In the genomic region with DNA sequence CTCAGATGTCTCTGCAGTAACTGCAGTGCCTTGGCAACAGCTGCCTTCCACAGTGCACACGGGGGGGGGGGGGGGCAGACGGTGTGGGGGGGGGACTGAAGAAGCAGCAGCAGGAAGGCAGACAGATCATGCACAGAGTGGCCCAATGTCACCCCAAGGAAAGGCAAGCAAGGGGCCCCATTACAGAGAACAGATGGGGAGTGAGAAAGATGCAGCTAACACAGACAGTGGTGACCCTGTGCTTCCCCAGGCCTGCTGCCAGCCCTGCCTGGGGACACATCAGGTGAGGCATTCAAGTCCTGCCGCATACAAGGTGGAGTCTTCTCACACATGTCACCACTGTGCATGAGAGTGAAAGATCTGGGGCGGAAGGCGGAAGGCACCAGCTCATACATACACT, we compare ENCODE assay signal across 18 mouse cellular contexts.
DNase-seq lines count a peak whose midpoint lies in the region; ATAC-seq and TF ChIP-seq lines count a peak whose summit lies in the region.
"Had no signal": no experiment of that assay in that cellular context is flagged by ENCODE, and none has a peak within 500 bp of the region (broad histone marks: within the 10 kb centered on the region; RNA-seq: fewer than 3 reads in every experiment).

No protein-coding gene starts in this region.

- WGBS in heart, embryonic 12.5 days = 51% methylated on average over 5 of the region's 5 CpGs
- 50% methylated on average over 5 of the region's 5 CpGs for WGBS in midbrain, embryonic 13.5 days
- 65% methylated on average over 5 of the region's 5 CpGs for WGBS in midbrain, embryonic 15.5 days
- 51% methylated on average over 5 of the region's 5 CpGs for WGBS in hindbrain, postnatal 0 days
- 91% methylated on average over 3 of the region's 5 CpGs for WGBS in forebrain, embryonic 11.5 days

- H3K9ac ChIP-seq in heart, embryonic 12.5 days = no peak overlapping the region
- H3K9ac ChIP-seq in midbrain, embryonic 13.5 days (replicated peaks) = no peak overlapping the region
- no peak overlapping the region for H3K9ac ChIP-seq in midbrain, embryonic 15.5 days
- no peak overlapping the region for H3K9ac ChIP-seq in hindbrain, postnatal 0 days (replicated peaks; ENCODE audit: low read length)
- no peak overlapping the region for H3K9ac ChIP-seq in forebrain, embryonic 11.5 days (ENCODE audit: low read length)
- H3K9ac ChIP-seq: hindbrain, embryonic 15.5 days; lung, embryonic 14.5 days had no signal

- no peak for ATAC-seq in heart, embryonic 12.5 days (ENCODE audit: insufficient number of reproducible peaks, low FRiP score)
- 0 out of 2 replicates have a peak, but pooled peaks have one; percentile 5 for ATAC-seq in midbrain, embryonic 13.5 days
- no peak for ATAC-seq in midbrain, embryonic 15.5 days (replicated peaks)
- peak; percentile 11; the same call in 1 of the 2 replicates for ATAC-seq in hindbrain, postnatal 0 days
- no peak for ATAC-seq in forebrain, embryonic 11.5 days (replicated peaks; ENCODE audit: low FRiP score)
- ATAC-seq: midbrain, embryonic 16.5 days had no signal

- no peak overlapping the region for H3K4me3 ChIP-seq in heart, embryonic 12.5 days
- H3K4me3 ChIP-seq in midbrain, embryonic 13.5 days (replicated peaks) = no peak overlapping the region
- no peak overlapping the region for H3K4me3 ChIP-seq in midbrain, embryonic 15.5 days
- no peak overlapping the region for H3K4me3 ChIP-seq in hindbrain, postnatal 0 days (ENCODE audit: low read length)
- no peak overlapping the region for H3K4me3 ChIP-seq in forebrain, embryonic 11.5 days (ENCODE audit: low read depth, low read length)
- H3K4me3 ChIP-seq: hindbrain, embryonic 15.5 days had no signal

- peak overlapping the region; percentile 31 for H3K27ac ChIP-seq in heart, embryonic 12.5 days (ENCODE audit: poor library complexity, severe bottlenecking)
- H3K27ac ChIP-seq in midbrain, embryonic 13.5 days = no peak overlapping the region
- H3K27ac ChIP-seq in midbrain, embryonic 15.5 days = no peak overlapping the region
- 0 out of 2 replicates have a peak overlapping the region, but pooled peaks have one; percentile 17 for H3K27ac ChIP-seq in hindbrain, postnatal 0 days
- H3K27ac ChIP-seq in forebrain, embryonic 11.5 days (ENCODE audit: low read depth, low read length) = no peak overlapping the region
- H3K27ac ChIP-seq: hindbrain, embryonic 15.5 days had no signal

- DNase-seq in heart, adult 9 months (ENCODE audit: low spot score in 2 of 2) = no peak
- no peak for DNase-seq in hindbrain, postnatal 0 days (ENCODE audit: low spot score)
- no peak for DNase-seq in spleen, adult 12 weeks (ENCODE audit: low spot score)
- DNase-seq in forebrain, embryonic 11.5 days (ENCODE audit: low spot score) = no peak
- DNase-seq: adrenal gland, postnatal 25 days; cerebellum, adult 8-10 months; kidney, adult 11 months; kidney, postnatal 10 days; left cerebral cortex, postnatal 4 days; lung, embryonic 14.5 days; lung, postnatal 4 days; right cerebral cortex, postnatal 4 days had no signal

- H3K4me2 ChIP-seq in heart, embryonic 12.5 days = no peak overlapping the region
- H3K4me2 ChIP-seq in midbrain, embryonic 13.5 days (replicated peaks) = no peak overlapping the region
- H3K4me2 ChIP-seq in midbrain, embryonic 15.5 days = no peak overlapping the region
- no peak overlapping the region for H3K4me2 ChIP-seq in hindbrain, postnatal 0 days (ENCODE audit: low read depth, low read length)
- H3K4me2 ChIP-seq in forebrain, embryonic 11.5 days (ENCODE audit: low read depth, low read length, severe bottlenecking) = no peak overlapping the region
- H3K4me2 ChIP-seq: hindbrain, embryonic 15.5 days; liver, embryonic 11.5 days; lung, embryonic 14.5 days had no signal

- no peaks in the 10 kb centered on the region for H3K27me3 ChIP-seq in heart, embryonic 12.5 days (replicated peaks)
- no peaks in the 10 kb centered on the region for H3K27me3 ChIP-seq in midbrain, embryonic 13.5 days
- no peaks in the 10 kb centered on the region for H3K27me3 ChIP-seq in midbrain, embryonic 15.5 days (replicated peaks)
- no peaks in the 10 kb centered on the region for H3K27me3 ChIP-seq in hindbrain, postnatal 0 days (ENCODE audit: insufficient read depth, low read length)
- H3K27me3 ChIP-seq in forebrain, embryonic 11.5 days (ENCODE audit: control insufficient read depth, insufficient read depth, low read length) = no peaks in the 10 kb centered on the region
- H3K27me3 ChIP-seq: hindbrain, embryonic 15.5 days had no signal

- H3K4me1 ChIP-seq in heart, embryonic 12.5 days (replicated peaks) = peaks cover 18% of the 10 kb centered on the region
- peaks cover 14% of the 10 kb centered on the region; the same call in 1 of the 2 replicates for H3K4me1 ChIP-seq in midbrain, embryonic 13.5 days (replicated peaks)
- peaks cover 6% of the 10 kb centered on the region; the same call in 1 of the 2 replicates for H3K4me1 ChIP-seq in midbrain, embryonic 15.5 days
- H3K4me1 ChIP-seq in hindbrain, postnatal 0 days (ENCODE audit: insufficient read depth, low read length) = no peaks in the 10 kb centered on the region
- H3K4me1 ChIP-seq in forebrain, embryonic 11.5 days (replicated peaks; ENCODE audit: control insufficient read depth, insufficient read depth, low read length) = no peaks in the 10 kb centered on the region

- no peak for TF ChIP-seq CTCF in hindbrain, postnatal 0 days (IDR thresholded peaks at IDR 0.05; ENCODE audit: low read depth)

- no peaks in the 10 kb centered on the region; the same call in 1 of the 2 replicates for H3K9me3 ChIP-seq in heart, embryonic 12.5 days (replicated peaks)
- 0 out of 2 replicates have a peak, but pooled peaks cover 4% of the 10 kb centered on the region for H3K9me3 ChIP-seq in midbrain, embryonic 13.5 days
- H3K9me3 ChIP-seq in midbrain, embryonic 15.5 days = peaks cover 6% of the 10 kb centered on the region; the same call in 1 of the 2 replicates
- no peaks in the 10 kb centered on the region for H3K9me3 ChIP-seq in hindbrain, postnatal 0 days (ENCODE audit: low read length)
- no peaks in the 10 kb centered on the region for H3K9me3 ChIP-seq in forebrain, embryonic 11.5 days (ENCODE audit: control insufficient read depth, low read length)

- H3K36me3 ChIP-seq in heart, embryonic 12.5 days = peaks cover 8% of the 10 kb centered on the region
- no peaks in the 10 kb centered on the region; the same call in 1 of the 2 replicates for H3K36me3 ChIP-seq in midbrain, embryonic 13.5 days
- no peaks in the 10 kb centered on the region for H3K36me3 ChIP-seq in midbrain, embryonic 15.5 days (replicated peaks)
- no peaks in the 10 kb centered on the region for H3K36me3 ChIP-seq in hindbrain, postnatal 0 days (ENCODE audit: insufficient read depth, low read length)
- no peaks in the 10 kb centered on the region for H3K36me3 ChIP-seq in forebrain, embryonic 11.5 days (ENCODE audit: control insufficient read depth, insufficient read depth, low read length)

Comparison
In these comparisons a context has a peak if more than half of its experiments do, and no peak if none do; other contexts are left out.
1. ATAC-seq: peak in midbrain, embryonic 13.5 days (single experiment) and hindbrain, postnatal 0 days (single experiment); none in heart, embryonic 12.5 days (single experiment), midbrain, embryonic 15.5 days (single experiment) and forebrain, embryonic 11.5 days (single experiment).
2. H3K27ac ChIP-seq: peak in heart, embryonic 12.5 days (single experiment) and hindbrain, postnatal 0 days (single experiment); none in midbrain, embryonic 13.5 days (single experiment), midbrain, embryonic 15.5 days (single experiment) and forebrain, embryonic 11.5 days (single experiment).